Mouse (Mus musculus): ENCODE results near the gene A4galt.

The A4galt gene

GRCm38 (mm10) chr15:83226066-83226834, 25.3 kb downstream of the A4galt start:
- DNase-seq (ENCODE audit: low spot score) = no peak

- DNase-seq (ENCODE audit: low spot score) = no peak
Observed at GRCm38 (mm10) chr15:83224136-83224766, 27.3 kb downstream of the A4galt start.

GRCm38 (mm10) chr15:83223208-83223962, 28.2 kb downstream of the A4galt start:
- no peak for DNase-seq (ENCODE audit: low spot score)

- no peak for DNase-seq (ENCODE audit: low spot score)
Observed at GRCm38 (mm10) chr15:83221721-83222120, 29.9 kb downstream of the A4galt start.

GRCm38 (mm10) chr15:83220368-83221013, 31.1 kb downstream of the A4galt start:
- DNase-seq (ENCODE audit: low spot score) = no peak

- DNase-seq (ENCODE audit: low spot score) = no peak
Observed at GRCm38 (mm10) chr15:83215322-83216216, 36.0 kb downstream of the A4galt start.

- DNase-seq (ENCODE audit: low spot score) = no peak
Observed at GRCm38 (mm10) chr15:83210229-83210628, 41.3 kb downstream of the A4galt start.

- DNase-seq (ENCODE audit: low spot score) = no peak
Observed at GRCm38 (mm10) chr15:83209719-83210118, 41.9 kb downstream of the A4galt start.

- no peak for DNase-seq (ENCODE audit: low spot score)
Observed at GRCm38 (mm10) chr15:83209092-83209695, 42.4 kb downstream of the A4galt start.

- peak; percentile 71 for DNase-seq (ENCODE audit: low spot score)
Observed at GRCm38 (mm10) chr15:83204731-83205451, 46.7 kb downstream of the A4galt start.

- no peak for DNase-seq (ENCODE audit: low spot score)
Observed at GRCm38 (mm10) chr15:83202412-83202811, 49.2 kb downstream of the A4galt start.

- DNase-seq (ENCODE audit: low spot score) = no peak
Observed at GRCm38 (mm10) chr15:83193413-83193812, 58.2 kb downstream of the A4galt start.

GRCm38 (mm10) chr15:83182351-83182750, 69.2 kb downstream of the A4galt start:
- no peak for DNase-seq (ENCODE audit: low spot score)

- DNase-seq (ENCODE audit: low spot score) = no peak
Observed at GRCm38 (mm10) chr15:83181800-83182330, 69.7 kb downstream of the A4galt start.

- DNase-seq (ENCODE audit: low spot score) = no peak
Observed at GRCm38 (mm10) chr15:83180004-83180403, 71.6 kb downstream of the A4galt start.
